Mouse (Mus musculus): ENCODE results near the gene Olfr331.

- TF ChIP-seq POLR2A (IDR thresholded peaks at IDR 0.05; ENCODE audit: low read depth, low read length) (no peak), CTCF (conservative IDR thresholded peaks at IDR 0.05; ENCODE audit: insufficient read depth, insufficient read length, low read depth, low read length) (no peak)
Measured at GRCm38 (mm10) chr11:58453592-58453991, 48.8 kb downstream of the Olfr331 start.

Data from kidney, adult 2 months (tissue).